Mouse (Mus musculus) C2C12 (cell line): ENCODE measurements around the gene Gm10309.

Experiments
- CTCF ChIP-seq: IDR thresholded peaks from one replicate; pipeline ENCODE4 v1.5.1; 2011; ENCODE audit not compliant: control insufficient read depth, insufficient read depth, insufficient read length
- FOSL1 ChIP-seq: IDR thresholded peaks from one replicate; pipeline ENCODE4 v1.8.0; 2011; ENCODE audit warnings: mild to moderate bottlenecking, low read length; ENCODE audit not compliant: poor library complexity, insufficient read depth, severe bottlenecking
- MAX ChIP-seq: IDR thresholded peaks from one replicate; pipeline ENCODE4 v1.6.1; 2011; ENCODE audit warnings: mild to moderate bottlenecking, control low read depth
- USF1 ChIP-seq: IDR thresholded peaks from one replicate; pipeline ENCODE4 v1.6.1; 2011; ENCODE audit warnings: low read depth, mild to moderate bottlenecking, control low read depth, moderate library complexity

- TF ChIP-seq USF1 (no peak), CTCF (no peak), MAX (no peak), FOSL1 (no peak)
Observed at GRCm38 (mm10) chr17:86551561-86551960, 46.5 kb upstream of the Gm10309 start.
